Mouse (Mus musculus) gastrocnemius, adult 2 months (tissue): ENCODE data around the gene Sel1l2. TPM values are rescaled to one million over a fixed set of nuclear protein-coding genes. Genes with fewer than 3 reads are reported as not detected.

Experiments
- DNase-seq: peaks from one replicate; pipeline ENCODE4 v3.0.0; 2022
- H3K27ac ChIP-seq: fragments of 200-600 bp; 2 replicates; pipeline ENCODE4 v1.8.1; 2022; ENCODE audit warnings: mild to moderate bottlenecking
- H3K4me3 ChIP-seq: fragments of 200-600 bp; 2 replicates; pipeline ENCODE4 v1.8.1; 2022; ENCODE audit warnings: mild to moderate bottlenecking, moderate library complexity
- CTCF ChIP-seq: fragments of 200-600 bp; IDR thresholded peaks from 2 replicates; pipeline ENCODE4 v1.8.1; 2022; ENCODE audit warnings: antibody characterized with exemption, mild to moderate bottlenecking, moderate library complexity
- intact Hi-C: fragments of 180-260 bp; cut with DNase I; formaldehyde crosslinking; loops from one replicate; pipeline ENCODE4 v1.15.1; 2025
- total RNA-seq, 2 experiments: library from RNA; stranded (reverse); gene quantifications; 2 replicates each; pipeline ENCODE4 v1.2.3; 2021

Sel1l2 gene
- total RNA-seq, 2 experiments from 2014 or later: 0.14 TPM; not detected in 1

GRCm38 (mm10) chr2:140293820-140294219 lies 95.7 kb downstream of the Sel1l2 start:
- no peak for DNase-seq
- no peak overlapping the region for H3K4me3 ChIP-seq
- intact Hi-C loops: no loop called here
- H3K27ac ChIP-seq: no peak overlapping the region
- TF ChIP-seq CTCF: no peak

- intact Hi-C loops: no loop called here
- Histone ChIP-seq H3K27ac (no peak overlapping the region), H3K4me3 (no peak overlapping the region)
- DNase-seq: no peak
- TF ChIP-seq CTCF: no peak
Observed at GRCm38 (mm10) chr2:140280808-140281207, 108.7 kb downstream of the Sel1l2 start.

- TF ChIP-seq CTCF: no peak
Observed at GRCm38 (mm10) chr2:140255595-140256141, 133.8 kb downstream of the Sel1l2 start.

GRCm38 (mm10) chr2:140254256-140254655 lies 135.2 kb downstream of the Sel1l2 start:
- no peak overlapping the region for H3K27ac ChIP-seq
- no peak for DNase-seq
- H3K4me3 ChIP-seq: no peak overlapping the region
- intact Hi-C loops: loop anchor here (5.0 kb wide), 1 partner anchor 52 kb away; no protein-coding TSS in a partner anchor
- TF ChIP-seq CTCF: no peak

More at GRCm38 (mm10) chr2:140255595-140256141, 133.8 kb downstream of the Sel1l2 start:
- Histone ChIP-seq H3K4me3 (no peak overlapping the region), H3K27ac (no peak overlapping the region)
- no peak for DNase-seq
- intact Hi-C loops: no loop called here

DNA sequence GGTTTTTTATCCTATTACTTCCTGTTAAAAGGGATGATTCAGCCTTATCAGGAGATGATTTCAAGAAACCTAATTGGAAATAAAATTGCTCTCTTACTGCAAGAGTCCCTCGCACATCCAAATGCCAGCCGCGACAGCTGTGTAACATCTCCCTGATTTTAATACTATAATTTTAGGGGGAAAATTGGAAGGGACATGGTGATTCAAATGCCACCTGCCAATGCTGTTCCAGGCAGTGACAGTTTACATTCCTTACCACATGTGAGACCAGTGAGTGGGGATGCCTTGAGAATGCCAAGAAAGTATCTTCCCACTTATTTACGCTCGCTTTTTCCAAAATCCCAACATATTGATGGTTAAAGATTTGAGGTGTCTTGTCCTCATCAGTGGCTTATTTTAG lies 146.4 kb downstream of the Sel1l2 start:
- no peak for DNase-seq
- TF ChIP-seq CTCF: no peak
- intact Hi-C loops: no loop called here
- Histone ChIP-seq H3K27ac (no peak overlapping the region), H3K4me3 (no peak overlapping the region)

DNA sequence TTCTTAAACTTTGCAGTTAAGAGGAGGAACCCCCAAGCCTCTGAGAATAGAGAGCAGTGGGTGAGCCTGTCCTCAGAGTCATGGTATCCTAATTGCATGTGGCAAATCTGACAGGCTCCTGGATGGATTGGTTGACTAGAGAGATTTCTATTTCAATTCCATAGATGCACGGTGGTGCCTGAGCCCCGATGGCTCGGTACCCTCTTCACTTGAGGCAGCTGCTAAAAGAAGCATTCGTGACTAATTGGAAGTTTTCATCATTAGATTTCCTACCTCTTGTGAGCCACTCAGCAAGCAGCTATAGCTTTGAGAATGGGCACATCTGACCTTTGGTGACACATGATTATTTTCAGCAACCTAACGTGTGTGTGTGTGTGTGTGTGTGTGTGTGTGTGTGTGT lies 147.1 kb downstream of the Sel1l2 start:
- intact Hi-C loops: no loop called here
- no peak overlapping the region for H3K27ac ChIP-seq
- DNase-seq: no peak
- H3K4me3 ChIP-seq: no peak overlapping the region
- TF ChIP-seq CTCF: no peak

- TF ChIP-seq CTCF: no peak
- intact Hi-C loops: no loop called here
- no peak overlapping the region for H3K27ac ChIP-seq
- H3K4me3 ChIP-seq: no peak overlapping the region
- DNase-seq: no peak
Observed at GRCm38 (mm10) chr2:140237245-140237644, 152.3 kb downstream of the Sel1l2 start.

DNA sequence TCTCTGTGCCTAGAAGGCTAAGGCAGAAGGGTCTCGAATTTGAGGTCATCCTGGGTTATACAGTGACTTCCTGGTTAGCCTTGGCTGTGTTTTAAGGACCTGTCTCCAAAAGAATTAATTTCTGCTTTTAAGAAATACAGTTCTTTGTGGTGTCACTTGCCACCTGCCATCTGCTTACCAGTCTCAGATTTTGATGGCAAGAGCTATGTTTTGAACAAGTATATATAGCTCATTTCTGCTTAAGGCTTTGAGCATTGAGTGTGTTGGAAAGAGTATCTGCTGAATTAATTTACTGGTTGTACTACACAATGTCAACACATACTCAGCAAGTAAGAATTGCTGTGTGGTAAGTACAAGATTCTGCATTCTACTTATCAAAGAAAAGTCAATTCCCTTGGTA lies 159.2 kb downstream of the Sel1l2 start:
- DNase-seq: no peak
- TF ChIP-seq CTCF: no peak
- Histone ChIP-seq H3K27ac (no peak overlapping the region), H3K4me3 (no peak overlapping the region)
- intact Hi-C loops: no loop called here

GRCm38 (mm10) chr2:140220325-140220724 lies 169.2 kb downstream of the Sel1l2 start:
- intact Hi-C loops: no loop called here
- H3K27ac ChIP-seq: no peak overlapping the region
- no peak for TF ChIP-seq CTCF
- DNase-seq: no peak
- H3K4me3 ChIP-seq: no peak overlapping the region

DNA sequence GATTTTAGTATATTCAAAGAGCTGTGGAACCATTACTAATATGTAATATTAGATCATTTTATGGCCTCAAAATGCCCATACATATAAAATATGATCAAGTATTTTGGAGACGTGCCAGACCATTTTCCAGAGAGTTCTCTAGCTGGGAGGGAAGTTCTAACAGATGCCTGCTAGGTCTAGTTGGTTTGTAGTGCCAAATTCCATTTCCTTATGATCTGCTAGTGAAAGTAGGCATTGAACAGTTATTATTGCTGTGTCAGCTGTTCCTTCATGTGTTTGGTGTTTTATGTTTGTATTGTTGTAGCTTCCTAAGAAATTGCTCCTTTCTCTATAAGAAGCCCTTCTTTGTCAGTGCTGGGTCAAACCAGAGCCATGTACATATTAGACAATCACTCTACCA lies 173.5 kb downstream of the Sel1l2 start:
- intact Hi-C loops: no loop called here
- Histone ChIP-seq H3K4me3 (no peak overlapping the region), H3K27ac (no peak overlapping the region)
- TF ChIP-seq CTCF: no peak
- DNase-seq: no peak

DNA sequence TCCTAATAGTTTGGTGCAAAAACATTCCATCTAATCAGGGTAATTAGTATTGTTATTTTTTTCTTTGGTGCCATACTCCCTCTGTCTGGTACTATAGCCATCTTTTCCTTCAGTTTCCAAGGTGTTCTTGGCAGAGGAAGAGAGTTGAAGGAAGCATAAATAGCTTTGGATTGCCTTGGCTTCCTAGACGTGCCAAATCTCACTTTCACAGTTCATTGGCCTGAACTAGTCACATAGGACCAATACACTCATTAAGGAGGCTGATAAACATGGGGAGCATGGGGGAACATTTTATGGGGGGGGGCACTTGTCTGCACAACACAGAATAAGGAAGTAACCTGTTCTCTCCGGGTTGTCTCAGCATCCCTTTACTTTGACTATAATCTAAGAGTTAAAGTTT lies 174.1 kb downstream of the Sel1l2 start:
- no peak for TF ChIP-seq CTCF
- intact Hi-C loops: no loop called here
- no peak overlapping the region for H3K4me3 ChIP-seq
- DNase-seq: no peak
- H3K27ac ChIP-seq: no peak overlapping the region

GRCm38 (mm10) chr2:140214519-140215027 lies 174.9 kb downstream of the Sel1l2 start:
- H3K4me3 ChIP-seq: no peak overlapping the region
- H3K27ac ChIP-seq: no peak overlapping the region
- intact Hi-C loops: no loop called here
- DNase-seq: no peak
- TF ChIP-seq CTCF: no peak

DNA sequence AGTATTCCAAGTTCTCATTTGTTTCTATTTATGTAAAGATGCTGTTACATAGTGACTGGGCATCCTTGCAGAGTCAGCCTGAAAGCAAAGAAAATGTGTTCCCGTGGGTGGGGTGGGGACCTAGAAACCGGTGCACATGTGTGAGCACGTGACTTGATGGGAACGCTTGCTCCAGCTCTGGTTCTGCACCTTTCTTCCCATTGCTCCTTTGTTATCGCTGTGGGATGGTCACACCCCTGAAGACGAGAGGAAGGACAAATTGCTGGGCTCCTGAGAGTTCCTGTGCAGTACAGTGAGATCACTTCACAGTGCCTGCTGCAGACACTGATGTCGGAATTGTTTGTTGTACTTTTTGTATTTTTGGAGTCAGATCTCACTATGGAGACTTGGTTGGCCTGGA lies 185.8 kb downstream of the Sel1l2 start:
- Histone ChIP-seq H3K4me3 (no peak overlapping the region), H3K27ac (no peak overlapping the region)
- TF ChIP-seq CTCF: no peak
- intact Hi-C loops: loop anchor here (5.0 kb wide), 1 partner anchor 49 kb away; no protein-coding TSS in a partner anchor
- no peak for DNase-seq

- intact Hi-C loops: loop anchor here (5.0 kb wide), 1 partner anchor 50 kb away; no protein-coding TSS in a partner anchor
- peak; percentile 22 for DNase-seq
- Histone ChIP-seq H3K27ac (peak overlapping the region; percentile 69), H3K4me3 (peak overlapping the region; percentile 50)
- no peak for TF ChIP-seq CTCF
Observed at GRCm38 (mm10) chr2:140202573-140202972, 186.9 kb downstream of the Sel1l2 start.
